Mouse (Mus musculus): ENCODE measurements around the gene Ptch1.

The Ptch1 gene

GRCm38 (mm10) chr13:63496646-63497582 is 76.5 kb downstream of the Ptch1 start, which contains the start of gene Fancc:
Gene Fancc, minus strand, starts transcription at chr13:63497278.
- peak; percentile 46 for DNase-seq (ENCODE audit: low read depth, low spot score)

GRCm38 (mm10) chr13:63487707-63488042 is 85.7 kb downstream of the Ptch1 start:
- no peak for DNase-seq (ENCODE audit: low read depth, low spot score)

- no peak for DNase-seq (ENCODE audit: low read depth, low spot score)
These were observed 86.3 kb downstream of the Ptch1 start for GRCm38 (mm10) chr13:63486791-63487706.

- no peak for DNase-seq (ENCODE audit: low read depth, low spot score)
These were observed 98.0 kb downstream of the Ptch1 start for GRCm38 (mm10) chr13:63475356-63475755.
